Mouse (Mus musculus): ENCODE data around the gene Ptdss2. TPM values are rescaled to one million over a fixed set of nuclear protein-coding genes. Genes with fewer than 3 reads are reported as not detected.
A peak's percentile ranks its signal among the peaks of the same experiment; 100 is the strongest.

Ptdss2 gene
- polyA plus RNA-seq, 1 experiment from 2014 or later: 70.7 TPM

- DNase-seq (ENCODE audit: low spot score, missing footprints): no peak
- no peak overlapping the region for H3K4me3 ChIP-seq (ENCODE audit: low read depth, low read length)
- H3K4me2 ChIP-seq: no peak overlapping the region
- WGBS: 93% methylated on average over 9 of the region's 9 CpGs
- ATAC-seq (ENCODE audit: low FRiP score): no peak
- no peaks in the 10 kb centered on the region for H3K9me3 ChIP-seq (ENCODE audit: control insufficient read depth, low read length)
- H3K4me1 ChIP-seq (ENCODE audit: control insufficient read depth, insufficient read depth, low read length): no peaks in the 10 kb centered on the region
- H3K27me3 ChIP-seq (ENCODE audit: control insufficient read depth, insufficient read depth, low read length): no peaks in the 10 kb centered on the region
- H3K36me3 ChIP-seq (ENCODE audit: control insufficient read depth, insufficient read depth, low read length): peaks cover 11% of the 10 kb centered on the region; the same call in 1 of the 2 replicates
- no peak overlapping the region for H3K27ac ChIP-seq (ENCODE audit: low read depth, low read length)
- no peak overlapping the region for H3K9ac ChIP-seq (ENCODE audit: low read length)
These were observed 33.2 kb downstream of the Ptdss2 start for GRCm38 (mm10) chr7:141155362-141155761.

GRCm38 (mm10) chr7:141164397-141164796 is 42.2 kb downstream of the Ptdss2 start:
- Histone ChIP-seq H3K27ac (ENCODE audit: low read depth, low read length) (no peak overlapping the region), H3K4me1 (ENCODE audit: control insufficient read depth, insufficient read depth, low read length) (peaks cover 5% of the 10 kb centered on the region), H3K27me3 (ENCODE audit: control insufficient read depth, insufficient read depth, low read length) (no peaks in the 10 kb centered on the region), H3K36me3 (ENCODE audit: control insufficient read depth, insufficient read depth, low read length) (peaks cover 6% of the 10 kb centered on the region; the same call in 1 of the 2 replicates), H3K9me3 (ENCODE audit: control insufficient read depth, low read length) (no peaks in the 10 kb centered on the region), H3K9ac (ENCODE audit: low read length) (no peak overlapping the region), H3K4me2 (no peak overlapping the region), H3K4me3 (ENCODE audit: low read depth, low read length) (no peak overlapping the region)
- DNase-seq (ENCODE audit: low spot score, missing footprints): no peak
- WGBS: 92% methylated on average over 7 of the region's 7 CpGs
- no peak for ATAC-seq (ENCODE audit: low FRiP score)

- 85% methylated on average over 6 of the region's 6 CpGs for WGBS
- Histone ChIP-seq H3K4me3 (ENCODE audit: low read depth, low read length) (no peak overlapping the region), H3K27ac (ENCODE audit: low read depth, low read length) (no peak overlapping the region), H3K9me3 (ENCODE audit: control insufficient read depth, low read length) (no peaks in the 10 kb centered on the region), H3K36me3 (ENCODE audit: control insufficient read depth, insufficient read depth, low read length) (peaks cover 6% of the 10 kb centered on the region; the same call in 1 of the 2 replicates), H3K27me3 (ENCODE audit: control insufficient read depth, insufficient read depth, low read length) (no peaks in the 10 kb centered on the region), H3K4me1 (ENCODE audit: control insufficient read depth, insufficient read depth, low read length) (peaks cover 5% of the 10 kb centered on the region), H3K9ac (ENCODE audit: low read length) (no peak overlapping the region), H3K4me2 (no peak overlapping the region)
- ATAC-seq (ENCODE audit: low FRiP score) (no peak), DNase-seq (ENCODE audit: low spot score, missing footprints) (no peak)
These were observed 42.7 kb downstream of the Ptdss2 start for GRCm38 (mm10) chr7:141164850-141165249.

GRCm38 (mm10) chr7:141167901-141168517 is 45.8 kb downstream of the Ptdss2 start:
- DNase-seq (ENCODE audit: low spot score, missing footprints): peak; percentile 91
- peak overlapping the region; percentile 29 for H3K4me3 ChIP-seq (ENCODE audit: low read depth, low read length)
- 19% methylated on average over 7 of the region's 7 CpGs for WGBS
- H3K4me1 ChIP-seq (ENCODE audit: control insufficient read depth, insufficient read depth, low read length): peaks cover 9% of the 10 kb centered on the region
- H3K4me2 ChIP-seq: peak overlapping the region; percentile 52
- H3K9me3 ChIP-seq (ENCODE audit: control insufficient read depth, low read length): no peaks in the 10 kb centered on the region
- H3K27me3 ChIP-seq (ENCODE audit: control insufficient read depth, insufficient read depth, low read length): no peaks in the 10 kb centered on the region
- H3K27ac ChIP-seq (ENCODE audit: low read depth, low read length): no peak overlapping the region
- no peak for ATAC-seq (ENCODE audit: low FRiP score)
- H3K9ac ChIP-seq (ENCODE audit: low read length): peak overlapping the region; percentile 67
- no peaks in the 10 kb centered on the region for H3K36me3 ChIP-seq (ENCODE audit: control insufficient read depth, insufficient read depth, low read length)

- H3K27me3 ChIP-seq (ENCODE audit: control insufficient read depth, insufficient read depth, low read length): no peaks in the 10 kb centered on the region
- peaks cover 13% of the 10 kb centered on the region for H3K4me1 ChIP-seq (ENCODE audit: control insufficient read depth, insufficient read depth, low read length)
- peak overlapping the region; percentile 29 for H3K4me3 ChIP-seq (ENCODE audit: low read depth, low read length)
- peak; percentile 84 for DNase-seq (ENCODE audit: low spot score, missing footprints)
- H3K4me2 ChIP-seq: peak overlapping the region; percentile 52
- WGBS: 2% methylated on average over 22 of the region's 22 CpGs
- no peaks in the 10 kb centered on the region for H3K36me3 ChIP-seq (ENCODE audit: control insufficient read depth, insufficient read depth, low read length)
- no peak overlapping the region for H3K27ac ChIP-seq (ENCODE audit: low read depth, low read length)
- peak overlapping the region; percentile 67 for H3K9ac ChIP-seq (ENCODE audit: low read length)
- ATAC-seq (ENCODE audit: low FRiP score): no peak
- H3K9me3 ChIP-seq (ENCODE audit: control insufficient read depth, low read length): no peaks in the 10 kb centered on the region
These were observed 46.4 kb downstream of the Ptdss2 start for GRCm38 (mm10) chr7:141168518-141168953.

- Histone ChIP-seq H3K36me3 (ENCODE audit: control insufficient read depth, insufficient read depth, low read length) (no peaks in the 10 kb centered on the region), H3K4me1 (ENCODE audit: control insufficient read depth, insufficient read depth, low read length) (peaks cover 13% of the 10 kb centered on the region), H3K27ac (ENCODE audit: low read depth, low read length) (no peak overlapping the region), H3K27me3 (ENCODE audit: control insufficient read depth, insufficient read depth, low read length) (no peaks in the 10 kb centered on the region), H3K9me3 (ENCODE audit: control insufficient read depth, low read length) (no peaks in the 10 kb centered on the region), H3K4me2 (no peak overlapping the region), H3K4me3 (ENCODE audit: low read depth, low read length) (no peak overlapping the region), H3K9ac (ENCODE audit: low read length) (no peak overlapping the region)
- ATAC-seq (ENCODE audit: low FRiP score): no peak
- WGBS: 97% methylated on average over 1 of the region's 1 CpGs
- no peak for DNase-seq (ENCODE audit: low spot score, missing footprints)
These were observed 47.1 kb downstream of the Ptdss2 start for GRCm38 (mm10) chr7:141169300-141169699.

- Histone ChIP-seq H3K4me3 (ENCODE audit: low read depth, low read length) (no peak overlapping the region), H3K36me3 (ENCODE audit: control insufficient read depth, insufficient read depth, low read length) (no peaks in the 10 kb centered on the region), H3K9ac (ENCODE audit: low read length) (no peak overlapping the region), H3K9me3 (ENCODE audit: control insufficient read depth, low read length) (no peaks in the 10 kb centered on the region), H3K27me3 (ENCODE audit: control insufficient read depth, insufficient read depth, low read length) (no peaks in the 10 kb centered on the region), H3K4me1 (ENCODE audit: control insufficient read depth, insufficient read depth, low read length) (peaks cover 13% of the 10 kb centered on the region), H3K4me2 (no peak overlapping the region), H3K27ac (ENCODE audit: low read depth, low read length) (no peak overlapping the region)
- ATAC-seq (ENCODE audit: low FRiP score) (no peak), DNase-seq (ENCODE audit: low spot score, missing footprints) (no peak)
These were observed 47.7 kb downstream of the Ptdss2 start for GRCm38 (mm10) chr7:141169866-141170265.

- Histone ChIP-seq H3K9ac (ENCODE audit: low read length) (peak within 1 kb of the TSS; percentile 75), H3K9me3 (ENCODE audit: control insufficient read depth, low read length) (no peaks in the 10 kb centered on the region), H3K27me3 (ENCODE audit: control insufficient read depth, insufficient read depth, low read length) (no peaks in the 10 kb centered on the region), H3K36me3 (ENCODE audit: control insufficient read depth, insufficient read depth, low read length) (no peaks in the 10 kb centered on the region), H3K4me2 (peak within 1 kb of the TSS; percentile 67), H3K27ac (ENCODE audit: low read depth, low read length) (peak within 1 kb of the TSS; percentile 82), H3K4me3 (ENCODE audit: low read depth, low read length) (peak within 1 kb of the TSS; percentile 43), H3K4me1 (ENCODE audit: control insufficient read depth, insufficient read depth, low read length) (peaks cover 13% of the 10 kb centered on the region)
- WGBS: 4% methylated on average over 54 of the region's 55 CpGs
- ATAC-seq (ENCODE audit: low FRiP score) (peak; percentile 98), DNase-seq (ENCODE audit: low spot score, missing footprints) (peak; percentile 99)
These were observed 50.2 kb downstream of the Ptdss2 start, which contains the start of gene Rnh1 for GRCm38 (mm10) chr7:141172116-141173006. Rnh1 (minus strand) TSS chr7:141172857.

- no peak overlapping the region; the same call in 1 of the 2 replicates for H3K27ac ChIP-seq (ENCODE audit: low read depth, low read length)
- ATAC-seq (ENCODE audit: low FRiP score): no peak
- H3K27me3 ChIP-seq (ENCODE audit: control insufficient read depth, insufficient read depth, low read length): no peaks in the 10 kb centered on the region
- 89% methylated on average over 5 of the region's 5 CpGs for WGBS
- H3K4me1 ChIP-seq (ENCODE audit: control insufficient read depth, insufficient read depth, low read length): peaks cover 8% of the 10 kb centered on the region
- no peaks in the 10 kb centered on the region for H3K36me3 ChIP-seq (ENCODE audit: control insufficient read depth, insufficient read depth, low read length)
- no peaks in the 10 kb centered on the region for H3K9me3 ChIP-seq (ENCODE audit: control insufficient read depth, low read length)
- DNase-seq (ENCODE audit: low spot score, missing footprints): peak; percentile 85
- peak overlapping the region; percentile 75 for H3K9ac ChIP-seq (ENCODE audit: low read length)
- H3K4me3 ChIP-seq (ENCODE audit: low read depth, low read length): peak overlapping the region; percentile 43; the same call in 1 of the 2 replicates
- peak overlapping the region; percentile 67 for H3K4me2 ChIP-seq
These were observed 51.2 kb downstream of the Ptdss2 start for GRCm38 (mm10) chr7:141173323-141173850.

Data from midbrain, embryonic 11.5 days (tissue).